ENCODE assay signal across 9 mouse cellular contexts in genomic region chr17:83983070-83983836, GRCm38 (mm10).
A peak's percentile ranks its signal among the peaks of the same experiment; 100 is the strongest.
DNase-seq lines count a peak whose midpoint lies in the region; ATAC-seq and TF ChIP-seq lines count a peak whose summit lies in the region.
"Had no signal": no experiment of that assay in that cellular context is flagged by ENCODE, and none has a peak within 500 bp of the region (broad histone marks: within the 10 kb centered on the region; RNA-seq: fewer than 3 reads in every experiment).

No protein-coding gene starts in this region.

- no peak for TF ChIP-seq POLR2A in cerebellum, adult 2 months (IDR thresholded peaks at IDR 0.05; ENCODE audit: borderline replicate concordance, insufficient read depth, low read length)
- TF ChIP-seq POLR2A in cortical plate, adult 2 months (IDR thresholded peaks at IDR 0.05; ENCODE audit: extremely low read depth, insufficient read depth, low read length), result no peak
- TF ChIP-seq POLR2A in kidney, adult 2 months (IDR thresholded peaks at IDR 0.05; ENCODE audit: low read depth, low read length), result no peak

- H3K36me3 ChIP-seq in kidney, adult 2 months (ENCODE audit: control insufficient read depth, insufficient read depth, low read length), result no peaks in the 10 kb centered on the region
- H3K36me3 ChIP-seq in lung, postnatal 0 days (ENCODE audit: insufficient read depth, low read length), result no peaks in the 10 kb centered on the region

- H3K4me2 ChIP-seq in lung, postnatal 0 days (replicated peaks; ENCODE audit: low read depth, low read length), result no peak overlapping the region

- peak; percentile 84 for ATAC-seq in lung, postnatal 0 days

- H3K9ac ChIP-seq in lung, postnatal 0 days (replicated peaks; ENCODE audit: low read depth), result no peak overlapping the region

- no peak for DNase-seq in cerebellum, adult 2 months
- no peak for DNase-seq in cerebellum, adult 9-11 months
- DNase-seq in heart, adult 9 months (ENCODE audit: low spot score in 2 of 2), result peak; percentile 95
- DNase-seq in kidney, adult 2 months, result peak; percentile 87
- DNase-seq in lung, postnatal 0 days (ENCODE audit: low spot score), result peak; percentile 95
- DNase-seq in thymus, postnatal 10 days (ENCODE audit: low spot score in 2 of 2), result no peak
- no peak for DNase-seq in frontal cortex, postnatal 14 days (ENCODE audit: low spot score in 2 of 2)

- H3K27ac ChIP-seq in cerebellum, adult 2 months (ENCODE audit: insufficient read depth, low read length), result peak overlapping the region; percentile 54
- peak overlapping the region; percentile 86 for H3K27ac ChIP-seq in cortical plate, adult 2 months (ENCODE audit: insufficient read depth, low read length)
- peak overlapping the region; percentile 88 for H3K27ac ChIP-seq in kidney, adult 2 months (ENCODE audit: insufficient read depth, low read depth, low read length)
- peak overlapping the region; percentile 91 for H3K27ac ChIP-seq in lung, postnatal 0 days (ENCODE audit: low read length)

- H3K4me1 ChIP-seq in cerebellum, adult 2 months (ENCODE audit: control insufficient read depth, insufficient read depth, low read length), result peaks cover 6% of the 10 kb centered on the region; the same call in 1 of the 2 replicates
- no peaks in the 10 kb centered on the region for H3K4me1 ChIP-seq in cortical plate, adult 2 months (ENCODE audit: control insufficient read depth, insufficient read depth, low read length)
- H3K4me1 ChIP-seq in kidney, adult 2 months (ENCODE audit: control insufficient read depth, insufficient read depth, low read length), result peaks cover 12% of the 10 kb centered on the region; the same call in 1 of the 2 replicates
- peaks cover 41% of the 10 kb centered on the region for H3K4me1 ChIP-seq in lung, postnatal 0 days (ENCODE audit: insufficient read depth, low read depth, low read length)

- no peak for TF ChIP-seq CTCF in cerebellum, adult 2 months (IDR thresholded peaks at IDR 0.05; ENCODE audit: borderline replicate concordance, insufficient read depth, low read depth, low read length)
- no peak for TF ChIP-seq CTCF in cortical plate, adult 2 months (IDR thresholded peaks at IDR 0.05; ENCODE audit: extremely low read depth, insufficient read depth, low read length)
- TF ChIP-seq CTCF in kidney, adult 2 months (conservative IDR thresholded peaks at IDR 0.05; ENCODE audit: insufficient read depth, insufficient read length, low read depth, low read length), result no peak
- TF ChIP-seq CTCF in lung, postnatal 0 days (IDR thresholded peaks at IDR 0.05), result no peak; the same call in 1 of the 2 replicates

- H3K4me3 ChIP-seq in cerebellum, adult 2 months (replicated peaks; ENCODE audit: insufficient read depth, low read depth, low read length), result no peak overlapping the region
- H3K4me3 ChIP-seq in cortical plate, adult 2 months (ENCODE audit: insufficient read depth, low read length), result no peak overlapping the region
- no peak overlapping the region for H3K4me3 ChIP-seq in kidney, adult 2 months (ENCODE audit: insufficient read depth, low read depth, low read length)
- no peak overlapping the region for H3K4me3 ChIP-seq in lung, postnatal 0 days (ENCODE audit: low read depth, low read length)
- H3K4me3 ChIP-seq: erythroblast, embryonic 14.5 days had no signal

- H3K9me3 ChIP-seq in lung, postnatal 0 days (ENCODE audit: low read length), result no peaks in the 10 kb centered on the region

- no peaks in the 10 kb centered on the region for H3K27me3 ChIP-seq in cerebellum, adult 2 months (ENCODE audit: control insufficient read depth, insufficient read depth, low read length)
- H3K27me3 ChIP-seq in kidney, adult 2 months (replicated peaks; ENCODE audit: control insufficient read depth, insufficient read depth, low read length), result no peaks in the 10 kb centered on the region
- H3K27me3 ChIP-seq in lung, postnatal 0 days (replicated peaks; ENCODE audit: insufficient read depth, low read length), result no peaks in the 10 kb centered on the region

- peak; percentile 86 for TF ChIP-seq EP300 in lung, postnatal 0 days (IDR thresholded peaks at IDR 0.05)

- WGBS in cerebellum, adult 2 months, result 19% methylated on average over 18 of the region's 18 CpGs
- 46% methylated on average over 18 of the region's 18 CpGs for WGBS in kidney, adult 2 months
- 21% methylated on average over 18 of the region's 18 CpGs for WGBS in lung, postnatal 0 days

Comparison
In these comparisons a context has a peak if more than half of its experiments do, and no peak if none do; other contexts are left out.
1. DNase-seq: peak in heart, adult 9 months (2 of 2), kidney, adult 2 months (single experiment) and lung, postnatal 0 days (single experiment); none in cerebellum, adult 2 months (0 of 2), cerebellum, adult 9-11 months (single experiment), thymus, postnatal 10 days (0 of 2) and frontal cortex, postnatal 14 days (0 of 2).
2. Peak in every context shown above with its lines, with median percentiles within 50 percentile points of each other: H3K27ac ChIP-seq.